Mouse (Mus musculus) mature B cell (primary cell): ENCODE data around the gene Kctd13.
"Not testable (repeated sequence)": the region's sequence is repeated elsewhere in the genome, so short reads cannot be mapped to it uniquely, and the experiment has no call there.

Source experiments
- in situ Hi-C: fragments of 300-500 bp; cut with MboI; formaldehyde crosslinking; loops from 2 replicates; pipeline ENCODE4 v1.14.3; 2019

The Kctd13 gene

DNA sequence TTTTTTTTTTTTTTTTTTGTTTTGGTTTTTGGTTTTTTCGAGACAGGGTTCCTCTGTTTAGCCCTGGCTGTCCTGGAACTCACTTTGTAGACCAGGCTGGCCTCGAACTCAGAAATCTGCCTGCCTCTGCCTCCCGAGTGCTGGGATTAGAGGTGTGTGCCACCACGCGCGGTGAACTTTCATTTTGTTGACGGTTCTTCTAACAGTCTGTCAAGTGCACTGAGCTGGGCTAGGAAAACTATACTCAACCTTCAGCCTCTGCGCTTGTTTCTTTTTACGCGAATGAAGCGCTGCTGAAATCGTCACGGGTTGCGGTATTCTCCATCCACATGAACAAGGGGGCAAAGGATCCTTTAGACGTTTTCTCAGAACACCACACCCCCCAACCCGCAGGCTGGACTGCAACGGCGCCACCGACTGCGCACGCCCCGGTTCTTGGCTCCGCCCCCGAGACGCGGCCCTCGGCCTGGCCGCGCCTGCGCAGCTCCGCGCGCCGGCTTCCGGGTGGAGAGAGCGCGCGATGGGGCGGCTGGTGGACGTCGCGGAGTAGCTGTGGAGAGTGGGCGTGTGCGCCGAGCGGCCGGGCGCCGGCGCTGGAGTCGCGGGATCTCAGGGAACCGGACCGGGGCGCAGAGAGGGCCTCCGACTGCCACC, at the start of gene Kctd13:
Gene Kctd13, plus strand, starts transcription at position 496 of the 654 bp plus-strand sequence.
- in situ Hi-C loops = no loop called here

DNA sequence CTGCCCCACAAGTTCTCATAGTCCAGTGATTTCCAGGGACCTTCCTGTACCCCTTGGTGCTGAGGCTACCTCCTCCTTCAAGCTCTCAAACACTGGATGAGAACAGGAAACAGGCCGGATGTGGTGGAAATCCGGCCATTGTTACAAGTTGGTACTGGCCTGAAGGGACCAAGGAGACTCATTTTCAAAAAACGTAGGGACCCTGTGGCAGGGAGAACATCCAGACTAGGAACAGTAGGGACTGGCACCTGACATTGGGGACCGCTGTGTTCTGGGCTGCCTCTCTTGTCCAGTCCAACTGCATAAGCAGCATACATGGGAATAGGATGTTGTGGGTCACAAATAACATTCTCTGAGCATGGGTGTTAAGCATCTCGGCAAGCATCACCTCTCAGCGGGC, 47.6 kb upstream of the Kctd13 start:
- in situ Hi-C loops = no loop called here

DNA sequence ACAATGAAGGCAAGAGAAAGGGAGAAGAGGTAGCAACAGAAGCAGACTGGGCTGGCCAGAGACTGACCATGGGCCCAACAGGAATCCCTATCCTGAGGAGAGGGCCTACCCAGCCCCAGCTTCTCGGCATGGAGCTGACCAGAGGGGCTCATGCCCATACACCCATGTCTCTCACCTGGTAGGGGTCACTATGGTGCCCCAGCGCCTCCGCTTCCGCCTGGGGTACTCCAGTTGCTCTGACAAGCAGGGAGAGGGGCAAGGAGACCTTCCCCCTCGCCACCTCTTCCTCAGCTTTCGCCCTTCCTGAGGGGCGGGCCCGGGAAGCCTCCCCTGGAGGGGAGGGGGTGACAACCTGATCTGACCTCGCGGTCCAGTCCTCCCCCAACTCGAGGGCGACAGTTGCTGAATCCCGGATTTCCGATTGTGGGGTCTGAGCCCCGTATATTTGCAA, 44.9 kb upstream of the Kctd13 start:
- in situ Hi-C loops = no loop called here

DNA sequence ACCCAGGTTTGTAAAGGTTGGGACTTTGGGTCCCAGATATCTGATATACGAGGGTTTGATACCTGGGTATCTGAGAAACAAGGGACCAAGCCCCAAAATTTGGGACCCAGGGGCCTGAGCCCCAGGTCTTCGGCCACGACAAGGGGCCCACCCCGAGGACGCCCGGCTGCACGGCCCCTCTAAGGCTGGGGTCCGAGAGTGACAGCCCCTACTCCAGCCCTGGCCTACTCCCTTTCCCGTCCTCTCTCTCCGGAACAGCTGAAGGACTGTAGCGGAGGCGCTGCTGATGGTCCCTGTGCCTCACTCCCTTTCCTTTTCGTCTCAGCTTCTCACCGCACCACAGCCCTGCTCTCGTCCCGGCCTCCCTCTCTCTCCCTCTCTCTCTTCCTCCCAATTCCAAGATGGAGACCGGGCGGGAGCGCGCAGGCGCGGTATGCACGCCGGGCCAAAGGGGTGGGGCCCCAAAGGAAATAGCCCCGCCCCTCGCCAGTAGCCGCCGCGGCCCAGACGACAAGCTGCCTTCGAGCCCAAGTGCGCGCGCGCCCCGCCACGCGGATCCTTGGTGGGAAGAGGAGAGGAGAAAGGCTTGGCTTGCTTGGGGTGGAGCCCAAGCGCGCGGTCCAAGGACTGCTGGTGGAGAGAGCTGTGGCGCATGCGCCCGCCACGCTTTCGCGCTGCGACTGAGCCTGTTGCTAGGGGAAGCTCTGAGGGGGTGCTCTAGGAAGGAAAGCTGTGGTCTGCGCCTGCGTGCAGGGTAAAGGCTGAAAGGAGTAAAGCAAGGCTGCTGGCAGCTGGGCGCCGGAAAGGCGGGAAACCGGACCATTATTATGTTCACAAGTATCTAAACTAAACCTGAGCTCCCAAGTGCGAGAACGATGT, 44.2 kb upstream of the Kctd13 start, which contains the start of gene Taok2:
Gene Taok2, minus strand, starts transcription at position 418 of the 879 bp plus-strand sequence.
- in situ Hi-C loops = no loop called here

DNA sequence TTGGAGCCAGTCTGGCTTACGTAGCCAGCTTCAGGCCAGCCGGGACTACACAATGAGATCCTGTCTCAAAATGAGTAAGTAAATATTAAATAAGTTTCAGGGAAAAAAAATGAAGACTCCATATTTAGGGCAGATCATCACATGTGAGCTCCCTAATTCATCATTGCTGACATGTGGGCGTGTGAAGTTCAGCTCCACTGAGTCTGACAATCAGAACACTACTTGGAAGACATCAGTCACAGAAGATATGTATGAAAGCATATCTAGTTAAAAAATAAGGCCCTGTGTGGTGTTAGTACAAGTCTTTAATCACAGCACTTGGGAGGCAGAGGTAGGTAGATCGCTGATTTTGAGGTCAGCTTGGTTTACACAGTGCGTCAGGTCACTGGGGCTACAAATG, 41.4 kb upstream of the Kctd13 start:
- in situ Hi-C loops = no loop called here

DNA sequence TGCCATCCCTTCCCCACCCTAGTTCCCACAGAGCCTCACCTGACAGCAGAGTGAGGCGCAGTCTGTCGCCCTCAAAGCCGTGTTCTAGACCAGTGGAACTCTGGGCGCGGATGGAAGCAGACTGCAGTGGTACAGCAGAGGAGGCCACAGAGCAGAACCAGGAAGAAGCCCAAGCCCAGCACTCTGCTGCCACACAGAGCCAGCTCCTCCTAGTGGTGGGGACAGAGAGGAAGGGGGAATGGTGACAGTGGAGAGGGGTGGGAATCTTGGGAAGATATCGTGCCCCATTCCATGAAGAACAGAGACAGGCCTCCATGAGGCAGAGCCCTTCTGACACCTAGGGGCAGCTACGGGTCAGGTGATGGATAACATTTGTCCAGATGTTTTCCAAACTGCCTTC, 39.8 kb upstream of the Kctd13 start:
- in situ Hi-C loops = no loop called here

DNA sequence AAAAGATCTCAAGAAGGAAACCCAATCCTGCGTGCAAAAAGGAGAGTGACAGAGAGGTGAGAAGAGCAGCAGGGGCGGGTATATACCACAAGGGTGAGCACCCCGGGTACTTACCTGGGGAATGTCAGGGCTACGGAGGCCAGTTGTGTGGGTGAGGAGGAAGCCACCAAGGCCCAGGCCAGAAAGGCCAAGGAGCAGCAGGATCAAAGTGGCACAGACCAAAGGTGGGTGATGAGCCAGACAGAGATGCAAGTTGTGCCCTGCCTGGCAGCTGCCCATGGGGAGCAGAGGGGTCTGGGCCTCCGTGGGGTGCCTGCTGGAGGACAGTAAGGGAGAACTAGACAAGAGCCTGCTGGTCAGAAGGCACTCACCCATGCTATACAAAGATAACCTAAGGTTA, 31.8 kb upstream of the Kctd13 start:
- in situ Hi-C loops = no loop called here

DNA sequence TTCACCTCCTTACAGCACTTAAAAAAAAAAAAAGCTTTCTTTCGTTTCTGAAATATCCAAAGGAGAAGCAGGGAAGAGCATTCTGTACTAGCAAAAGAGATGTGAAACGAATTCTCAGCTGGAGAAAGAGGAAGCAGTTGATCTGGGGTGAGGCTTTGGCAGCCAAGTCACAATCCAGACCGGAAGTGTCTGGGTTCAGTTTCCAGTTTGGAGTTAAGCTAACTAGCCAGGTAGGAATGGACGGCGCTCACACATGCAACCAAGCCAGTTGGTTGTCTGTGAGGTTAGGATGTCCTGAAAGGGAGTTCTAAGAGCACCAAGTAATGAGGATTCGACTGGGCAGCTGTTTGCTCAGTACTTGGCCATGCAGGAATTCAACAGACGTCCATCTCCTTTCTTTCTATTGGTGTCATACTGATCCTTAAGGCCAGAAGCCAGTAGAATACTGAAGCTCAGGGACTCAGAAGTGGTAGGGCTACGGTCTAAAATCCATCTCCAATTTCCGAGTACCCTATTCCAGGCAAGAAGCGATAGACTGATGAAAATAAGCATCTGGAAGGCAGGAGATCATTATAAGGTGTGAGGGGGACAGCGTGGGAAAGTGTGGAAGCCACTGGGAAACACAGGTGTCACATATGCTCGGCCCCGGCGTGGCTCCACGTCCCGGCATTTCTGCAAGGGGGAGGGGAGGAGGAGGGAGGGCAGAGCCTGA, 31.1 kb upstream of the Kctd13 start:
- in situ Hi-C loops = no loop called here

DNA sequence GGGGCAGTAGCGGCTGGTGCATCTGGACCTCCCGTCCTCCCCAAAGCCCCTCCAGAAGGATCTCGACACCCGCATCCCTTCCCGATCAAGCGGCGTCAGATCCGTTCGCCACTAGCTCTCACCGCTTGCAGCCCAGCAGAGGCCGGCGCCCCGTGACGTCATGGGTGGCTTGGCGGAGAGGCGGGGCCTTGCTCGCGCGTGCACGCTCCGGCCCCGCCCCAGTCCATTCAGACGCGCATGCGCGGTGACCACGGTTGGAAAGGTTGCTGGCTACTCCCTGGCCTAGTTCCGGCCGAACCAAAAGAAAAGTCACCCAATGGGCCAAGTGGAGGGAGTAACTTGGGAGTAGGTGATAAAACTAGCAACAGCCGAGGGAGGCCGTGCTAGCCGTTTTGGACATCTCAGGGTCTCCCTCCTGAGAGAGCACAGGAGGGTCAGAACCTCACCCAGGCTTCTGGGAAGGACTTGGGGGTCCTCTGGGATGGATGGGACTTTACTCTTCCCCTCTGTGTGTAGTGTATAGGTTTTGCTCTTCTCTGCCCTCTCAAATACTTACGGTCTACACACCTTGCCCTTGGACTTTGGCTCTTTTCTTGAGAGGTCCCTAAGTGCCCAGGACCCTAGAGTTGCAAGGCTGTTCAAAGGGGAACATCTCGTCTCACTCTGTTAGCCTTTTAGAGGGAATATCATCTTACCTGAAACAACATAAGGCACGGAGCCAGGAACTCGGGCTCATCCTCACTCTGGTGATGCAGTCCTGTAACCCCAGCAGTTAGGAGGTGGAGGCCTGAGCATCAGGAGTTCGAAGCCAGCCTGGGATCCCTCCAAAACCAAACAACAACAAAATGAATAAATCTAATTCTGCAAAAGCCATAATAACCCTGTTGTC, 30.3 kb upstream of the Kctd13 start:
- in situ Hi-C loops = no loop called here

DNA sequence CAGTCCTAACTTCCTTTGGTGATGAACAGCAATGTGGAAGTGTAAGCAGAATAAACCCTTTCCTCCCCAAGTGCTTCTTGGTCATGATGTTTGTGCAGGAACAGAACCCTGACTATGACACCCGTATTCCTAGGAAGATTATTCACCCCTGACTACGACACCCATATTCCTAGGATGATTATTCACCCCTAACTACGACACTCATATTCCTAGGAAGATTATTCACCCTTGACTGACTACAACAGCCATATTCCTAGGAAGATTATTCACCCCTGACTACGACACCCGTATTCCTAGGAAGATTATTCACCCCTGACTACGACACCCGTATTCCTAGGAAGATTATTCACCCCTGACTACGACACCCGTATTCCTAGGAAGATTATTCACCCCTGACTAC, 28.9 kb upstream of the Kctd13 start:
- in situ Hi-C loops = not testable (repeated sequence)

DNA sequence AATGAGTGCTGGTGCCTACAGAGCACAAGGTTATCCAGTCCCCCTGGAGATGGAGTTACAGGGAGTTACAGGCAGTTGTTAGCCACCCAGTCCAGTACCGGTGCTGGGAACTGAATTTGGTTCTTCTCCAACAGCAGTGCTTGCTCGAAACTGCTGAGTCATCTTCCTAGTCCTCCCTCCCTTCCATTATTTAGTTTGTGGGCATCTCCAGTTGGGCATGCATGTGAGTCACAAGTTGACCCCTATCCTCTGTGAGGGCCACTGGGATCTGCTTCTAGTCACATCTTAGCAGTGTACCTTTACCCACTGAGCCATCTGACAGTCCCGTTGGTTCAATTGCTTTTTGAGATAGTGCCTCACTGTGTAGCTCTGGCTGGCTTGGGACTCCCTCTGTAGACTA, 23.1 kb upstream of the Kctd13 start:
- in situ Hi-C loops = no loop called here

DNA sequence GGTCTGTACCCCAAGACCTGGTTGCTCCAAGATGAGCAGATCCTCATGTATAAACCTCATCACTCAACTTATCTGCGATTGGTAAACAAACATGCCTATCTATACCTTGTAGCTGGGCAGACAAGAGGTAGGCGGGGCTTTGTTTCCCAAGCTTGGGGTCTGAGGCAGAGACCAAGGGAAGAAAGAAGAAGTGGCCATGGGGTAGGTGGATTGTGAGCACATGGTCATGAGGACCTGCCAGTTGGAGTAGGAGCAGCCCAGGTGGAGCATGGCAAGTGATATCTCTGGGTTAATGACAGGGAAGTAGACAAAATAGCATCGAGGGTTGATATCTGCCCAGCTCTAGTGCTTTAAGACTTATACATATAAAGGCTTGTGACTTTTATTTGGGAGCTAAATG, 13.8 kb upstream of the Kctd13 start:
- in situ Hi-C loops = no loop called here

DNA sequence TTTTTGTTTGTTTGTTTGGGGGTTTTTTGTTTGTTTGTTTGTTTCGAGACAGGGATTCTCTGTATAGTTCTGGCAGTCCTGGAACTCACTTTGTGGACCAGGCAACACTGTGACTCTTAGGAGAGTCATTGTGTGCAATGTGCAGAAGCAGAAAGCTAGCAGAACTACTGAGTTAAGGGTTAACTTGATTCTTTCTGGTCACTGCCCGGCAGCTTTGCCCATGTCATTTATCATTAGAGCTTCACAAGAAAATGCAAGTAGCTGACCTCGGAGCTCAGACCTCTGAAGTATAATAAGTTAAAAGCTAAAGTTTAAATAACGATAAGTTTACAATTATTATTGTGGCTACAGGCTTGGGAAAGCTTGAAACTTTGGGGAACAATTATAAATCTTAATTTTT, 10.3 kb upstream of the Kctd13 start:
- in situ Hi-C loops = not testable (repeated sequence)

DNA sequence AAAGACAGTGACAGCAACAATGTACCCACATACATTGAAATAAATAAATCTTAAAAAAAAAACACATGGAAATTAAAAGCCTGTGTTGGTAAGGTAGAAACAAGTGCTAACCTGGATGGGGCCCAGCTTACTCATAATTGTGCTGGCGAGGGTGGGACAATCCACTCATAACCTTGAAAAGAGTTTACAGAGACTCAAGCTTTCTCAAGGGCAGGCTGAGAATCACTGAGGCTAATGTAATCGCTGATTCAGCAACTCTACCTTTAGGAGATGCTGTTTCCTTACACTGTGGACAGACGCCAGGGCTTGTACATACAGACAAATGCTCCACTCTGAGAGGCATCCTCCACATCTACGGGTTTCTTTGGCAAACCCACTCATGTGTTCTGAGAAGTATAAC, 8.7 kb upstream of the Kctd13 start:
- in situ Hi-C loops = no loop called here

DNA sequence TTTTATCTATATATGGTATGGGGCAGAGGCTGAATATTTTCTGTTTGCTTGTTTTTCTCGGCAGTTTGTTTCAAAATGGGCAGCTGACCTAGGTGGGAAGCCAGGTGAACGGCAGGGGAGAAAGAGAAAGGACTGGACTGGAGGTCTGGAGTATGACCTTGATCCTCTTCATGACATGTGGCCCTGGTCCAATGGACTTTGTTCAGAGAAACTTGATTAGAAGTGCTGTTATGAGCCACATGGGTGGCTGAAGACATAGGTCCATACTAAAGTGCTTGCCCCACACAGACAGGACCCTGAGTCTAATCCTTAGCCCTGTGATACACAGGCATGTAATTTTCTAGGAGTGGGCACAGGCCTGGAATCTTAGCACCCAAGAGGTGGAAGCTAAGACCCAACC, 7.1 kb upstream of the Kctd13 start:
- in situ Hi-C loops = no loop called here

DNA sequence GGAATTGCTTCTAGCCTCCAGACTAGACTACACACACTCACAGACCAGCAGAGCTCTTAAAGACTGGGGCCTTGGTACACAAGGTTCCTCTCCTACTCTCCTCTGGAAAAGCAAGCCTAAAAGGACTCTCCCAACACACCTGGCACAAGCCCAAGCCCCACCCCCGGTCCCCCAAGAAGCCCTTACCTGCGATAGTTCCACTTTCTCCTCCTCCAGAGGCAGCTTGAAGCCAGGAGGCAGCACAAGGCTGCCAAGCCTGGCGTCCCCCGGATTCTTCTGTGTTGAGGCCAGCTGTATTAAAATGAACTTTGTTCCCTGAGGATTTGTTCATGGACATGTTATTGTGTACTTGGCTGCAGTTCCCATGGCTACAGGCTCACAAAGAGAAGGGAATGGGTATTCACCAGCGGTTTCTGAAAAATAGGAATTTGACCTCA, 6.0 kb upstream of the Kctd13 start, which contains the start of gene Tmem219:
Gene Tmem219, minus strand, starts transcription at position 294 of the 437 bp plus-strand sequence.
- in situ Hi-C loops = no loop called here

DNA sequence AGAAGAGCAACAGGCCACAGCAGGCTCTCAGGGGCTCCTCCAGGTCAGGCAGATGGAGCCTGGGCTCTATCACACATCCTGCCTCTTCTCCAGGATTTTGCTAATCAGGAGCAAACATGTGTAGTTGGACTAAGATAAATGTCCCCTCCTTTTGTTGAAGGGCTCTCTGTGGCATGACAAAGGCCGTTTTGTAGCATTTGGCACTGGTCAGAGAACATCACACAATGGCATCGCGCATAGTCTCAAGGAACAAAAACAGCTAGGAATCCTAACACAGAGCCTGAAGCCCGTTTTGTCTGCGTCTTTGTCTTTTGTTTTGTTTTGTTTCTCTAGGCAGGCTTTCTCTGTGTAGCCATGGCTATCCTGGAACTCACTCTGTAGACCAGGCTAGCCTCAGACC, 4.7 kb upstream of the Kctd13 start:
- in situ Hi-C loops = no loop called here

DNA sequence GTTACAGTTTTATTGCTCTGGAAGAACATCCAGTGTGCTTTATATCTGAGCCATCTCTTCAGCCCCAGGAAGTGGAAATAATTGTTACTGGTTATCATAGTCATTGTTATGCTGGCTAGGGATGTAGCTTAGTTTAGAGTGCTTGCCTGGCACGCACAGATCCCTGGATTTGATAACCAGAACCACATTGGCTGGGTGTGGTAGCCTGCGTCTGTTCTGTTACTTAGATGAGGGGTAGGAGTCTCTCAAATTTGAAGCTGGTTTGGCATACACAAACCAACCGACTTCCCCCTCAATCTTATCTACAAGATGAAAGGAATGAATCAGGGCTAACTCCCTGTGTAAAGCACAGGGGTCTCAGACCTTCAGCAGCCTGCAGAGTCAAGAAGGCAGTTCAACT, 2.4 kb upstream of the Kctd13 start:
- in situ Hi-C loops = no loop called here

DNA sequence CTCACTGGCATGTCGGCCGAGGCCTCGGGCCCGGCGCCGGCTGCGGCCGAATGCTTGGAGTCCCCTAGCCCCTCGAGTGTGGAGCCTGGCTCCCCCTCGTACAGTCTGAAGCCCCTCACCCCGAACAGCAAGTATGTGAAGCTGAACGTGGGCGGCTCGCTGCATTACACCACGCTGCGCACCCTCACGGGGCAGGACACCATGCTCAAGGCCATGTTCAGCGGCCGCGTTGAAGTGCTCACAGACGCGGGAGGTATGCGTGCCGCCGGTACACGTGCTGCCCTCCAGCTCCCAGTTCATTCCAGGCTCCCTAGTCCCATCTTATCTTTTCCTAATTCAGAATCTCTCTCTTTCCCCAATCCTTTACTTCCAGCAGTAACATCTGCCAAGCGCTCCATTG, 367 bp downstream of the Kctd13 start:
- in situ Hi-C loops = no loop called here

DNA sequence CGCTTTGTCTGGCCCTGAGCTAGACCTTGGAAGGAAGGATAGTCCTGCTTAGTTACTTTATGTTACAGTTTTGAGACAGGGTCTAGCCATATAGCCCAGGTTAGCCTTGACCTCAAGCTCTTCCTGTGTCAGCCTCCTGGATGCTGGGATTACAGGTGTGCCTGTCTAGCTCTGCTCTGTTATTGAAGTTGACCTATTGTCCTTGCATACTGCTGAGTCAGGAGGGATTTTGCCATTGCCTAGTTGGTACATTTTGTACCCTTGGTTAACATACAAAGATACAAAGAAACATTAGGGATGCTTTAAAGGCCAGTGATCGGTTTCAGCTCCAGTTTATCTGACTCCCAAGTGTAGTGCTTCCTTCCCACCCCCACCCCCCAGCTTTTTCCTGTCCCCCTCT, 4.0 kb downstream of the Kctd13 start:
- in situ Hi-C loops = no loop called here

DNA sequence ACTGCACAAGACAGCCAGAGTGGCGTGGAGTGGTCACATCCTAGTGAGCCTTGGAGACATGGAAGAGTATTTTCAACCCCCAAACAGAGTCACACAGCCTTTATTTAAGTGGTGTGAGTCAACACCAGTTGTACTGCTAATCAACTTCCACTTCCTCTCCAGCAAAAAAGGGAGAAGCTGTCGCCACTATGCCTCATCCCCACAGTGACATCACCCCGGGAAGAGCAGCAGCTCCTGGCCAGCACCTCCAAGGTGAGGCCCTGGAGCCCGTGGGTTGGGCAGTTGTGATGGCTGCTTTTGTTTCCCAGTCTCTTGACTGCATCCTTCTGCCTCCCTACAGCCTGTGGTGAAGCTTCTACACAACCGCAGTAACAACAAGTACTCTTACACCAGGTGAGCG, 12.5 kb downstream of the Kctd13 start:
- in situ Hi-C loops = no loop called here
